Mouse (Mus musculus) G1E-ER4 (cell line): ENCODE measurements around the gene Oscp1. TPM values are rescaled to one million over a fixed set of nuclear protein-coding genes. Genes with fewer than 3 reads are reported as not detected.

Source experiments
- GATA1 ChIP-seq: IDR thresholded peaks from one replicate; pipeline ENCODE4 v1.8.0; 2012; ENCODE audit warnings: low read length, inconsistent platforms
- polyA plus RNA-seq: library from polyadenylated mRNA; stranded (reverse); fragments of >175 nt; gene quantifications from 2 replicates; pipeline ENCODE4 v1.2.3, GENCODE M21; 2012

Oscp1 gene
- polyA plus RNA-seq, 1 experiment: 0.13 TPM

DNA sequence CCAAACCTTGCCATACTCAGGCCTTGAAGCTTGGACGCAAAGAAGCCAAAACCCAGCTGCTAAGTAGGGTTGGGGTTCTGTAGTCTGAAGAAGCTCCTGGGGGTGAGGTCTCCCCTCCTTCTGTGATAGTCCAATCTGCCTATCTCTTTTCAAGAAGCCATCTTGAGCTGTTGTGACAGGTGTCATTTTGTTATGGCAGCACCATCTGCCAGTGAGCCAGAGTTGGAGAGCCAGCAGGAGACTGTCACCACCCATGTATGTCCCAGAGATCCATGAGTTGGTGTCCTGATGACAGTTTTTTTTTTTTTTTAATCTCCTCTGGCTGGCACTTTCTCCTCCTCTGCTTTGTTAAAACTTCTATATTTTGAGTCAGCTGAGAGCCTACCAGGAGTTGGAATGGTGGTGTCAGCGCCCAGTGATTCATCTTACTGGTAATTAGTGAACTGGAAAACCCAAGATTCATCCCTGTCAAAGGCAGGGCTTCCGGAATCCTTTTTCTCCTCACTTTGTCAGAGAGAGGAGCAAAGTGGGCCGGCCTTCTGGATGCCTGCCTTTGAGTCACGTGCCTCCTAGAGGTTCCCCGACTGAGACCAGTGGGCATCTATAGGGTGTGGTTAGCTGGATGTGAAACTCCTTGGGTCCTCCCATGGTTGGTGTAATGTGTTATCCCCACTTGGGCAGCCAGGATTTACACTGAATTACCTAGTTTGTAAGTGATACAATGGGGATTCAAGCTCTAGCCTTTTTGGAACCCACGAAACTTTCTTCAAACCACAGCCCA is 43.9 kb downstream of the Oscp1 start:
- TF ChIP-seq GATA1: no peak

DNA sequence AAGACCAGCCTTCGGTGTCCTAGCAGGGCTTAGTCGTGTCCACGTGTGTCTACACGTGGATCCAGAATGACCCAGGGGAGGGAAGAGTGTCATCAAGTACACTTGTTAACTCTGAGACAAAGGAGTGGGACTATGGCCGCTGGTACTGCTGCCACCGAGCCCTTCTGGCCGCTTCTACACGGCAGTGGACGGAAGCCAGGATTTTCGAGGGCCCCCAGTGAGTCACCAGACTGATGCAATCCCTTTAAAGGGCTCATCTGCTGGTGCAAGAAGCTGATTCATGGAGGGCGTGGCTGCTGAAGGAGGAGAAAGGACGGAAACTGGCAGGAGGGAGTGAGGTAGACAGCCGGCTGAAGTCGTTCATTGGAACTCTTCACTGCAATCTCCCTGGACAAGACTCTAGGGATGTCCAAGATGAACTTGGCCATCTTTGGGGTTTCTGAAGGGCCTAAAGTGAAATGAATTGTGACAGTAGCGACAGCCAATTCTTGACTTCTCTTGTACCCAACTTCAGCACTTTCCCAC is 44.8 kb downstream of the Oscp1 start:
- TF ChIP-seq GATA1: no peak

DNA sequence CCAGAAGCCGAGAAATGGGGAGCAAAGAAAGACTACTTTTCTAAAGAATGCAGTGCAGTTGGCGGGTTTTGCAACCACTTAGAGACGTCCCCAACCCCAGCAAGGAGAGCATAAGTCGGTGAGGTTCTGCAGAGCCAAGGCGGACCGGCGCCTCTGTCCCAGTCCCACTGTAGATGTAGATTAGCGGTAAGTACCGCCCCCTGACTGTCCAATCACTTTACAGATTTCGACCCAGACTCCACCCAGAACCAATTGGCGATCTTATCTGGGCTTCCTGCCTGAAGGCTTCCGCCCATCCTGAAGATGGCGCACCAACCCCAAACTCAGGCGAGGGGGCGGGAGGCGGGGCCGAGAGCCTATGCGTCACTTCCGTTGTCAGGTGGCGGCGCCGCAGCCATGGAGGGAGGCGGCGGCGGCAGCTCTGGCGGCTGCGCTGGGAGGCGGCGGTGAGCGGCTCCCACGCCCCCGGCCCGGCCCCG is 45.3 kb downstream of the Oscp1 start, which contains the start of gene Stk40:
TSS of gene Stk40 (plus strand) at position 368 of the 479 bp plus-strand sequence.
- TF ChIP-seq GATA1: no peak

DNA sequence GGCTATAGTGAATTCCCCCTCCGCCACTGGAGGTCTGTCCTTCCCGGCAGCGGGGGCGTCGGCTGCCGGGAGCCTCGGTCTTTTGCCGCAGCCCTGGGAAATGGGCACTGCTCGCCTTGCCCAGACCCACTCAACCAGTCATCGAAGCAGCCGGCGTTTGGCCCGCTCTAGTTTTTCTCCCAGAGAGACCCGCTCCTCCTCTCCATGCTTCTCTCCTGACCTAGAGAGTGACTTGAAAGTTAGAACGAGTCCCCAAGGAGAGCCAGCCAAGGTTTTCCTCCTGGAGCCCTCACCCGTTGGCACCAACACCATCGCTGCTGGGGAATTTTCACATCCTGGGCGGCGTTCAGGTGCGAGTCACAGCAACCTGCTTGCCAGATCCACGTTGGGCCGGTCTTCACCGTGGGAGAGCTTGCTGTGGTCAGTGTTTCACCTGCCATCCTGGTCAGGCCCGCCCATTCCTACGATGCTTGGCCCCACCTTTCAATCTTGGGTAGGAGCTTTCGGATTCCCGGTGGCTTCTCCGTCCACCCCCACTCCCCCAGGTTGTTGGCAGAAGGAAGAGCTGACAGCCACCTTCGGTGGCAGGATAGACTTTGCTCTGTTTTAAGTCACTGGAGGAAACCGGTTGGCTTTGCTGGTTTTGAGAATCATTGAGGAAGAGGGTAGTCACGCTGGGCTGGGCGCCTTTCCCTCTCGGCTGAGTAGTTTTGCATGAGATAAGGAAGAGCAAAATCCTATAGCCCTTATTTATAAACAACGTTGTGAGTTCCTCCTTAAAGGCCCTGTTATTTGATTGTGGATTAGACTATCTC is 46.1 kb downstream of the Oscp1 start:
- TF ChIP-seq GATA1: no peak

DNA sequence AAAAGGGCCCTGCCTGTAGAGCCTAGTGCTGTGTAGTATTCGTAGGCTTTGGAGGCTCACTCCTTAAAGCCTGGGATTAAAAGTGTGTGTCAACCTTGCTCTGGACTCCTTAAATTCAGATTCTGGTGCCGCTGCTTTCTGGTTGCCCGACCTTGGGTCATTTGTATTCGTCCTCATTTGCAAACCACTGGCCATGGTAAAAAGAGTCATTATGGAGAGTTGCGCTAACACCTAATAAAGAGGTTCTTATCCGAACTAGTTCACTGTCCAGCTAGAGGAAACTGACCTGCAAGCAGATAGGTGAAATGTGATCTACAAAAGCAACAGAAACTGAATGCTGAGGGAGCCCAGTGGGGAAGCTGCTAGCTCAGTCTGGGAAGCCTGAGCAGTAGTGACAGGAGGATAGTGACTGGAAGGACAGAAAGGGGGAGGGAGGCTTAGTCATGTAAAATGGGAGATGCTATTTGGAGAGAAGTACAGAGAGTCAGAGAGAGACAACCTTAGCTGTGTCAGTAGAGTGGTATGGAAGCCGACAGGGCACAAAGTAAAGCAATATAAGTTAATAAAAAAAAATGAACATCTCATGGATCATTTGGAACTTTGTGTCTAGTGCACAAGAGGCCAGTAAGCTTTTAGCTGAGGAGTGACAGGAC is 46.9 kb downstream of the Oscp1 start:
- no peak for TF ChIP-seq GATA1

DNA sequence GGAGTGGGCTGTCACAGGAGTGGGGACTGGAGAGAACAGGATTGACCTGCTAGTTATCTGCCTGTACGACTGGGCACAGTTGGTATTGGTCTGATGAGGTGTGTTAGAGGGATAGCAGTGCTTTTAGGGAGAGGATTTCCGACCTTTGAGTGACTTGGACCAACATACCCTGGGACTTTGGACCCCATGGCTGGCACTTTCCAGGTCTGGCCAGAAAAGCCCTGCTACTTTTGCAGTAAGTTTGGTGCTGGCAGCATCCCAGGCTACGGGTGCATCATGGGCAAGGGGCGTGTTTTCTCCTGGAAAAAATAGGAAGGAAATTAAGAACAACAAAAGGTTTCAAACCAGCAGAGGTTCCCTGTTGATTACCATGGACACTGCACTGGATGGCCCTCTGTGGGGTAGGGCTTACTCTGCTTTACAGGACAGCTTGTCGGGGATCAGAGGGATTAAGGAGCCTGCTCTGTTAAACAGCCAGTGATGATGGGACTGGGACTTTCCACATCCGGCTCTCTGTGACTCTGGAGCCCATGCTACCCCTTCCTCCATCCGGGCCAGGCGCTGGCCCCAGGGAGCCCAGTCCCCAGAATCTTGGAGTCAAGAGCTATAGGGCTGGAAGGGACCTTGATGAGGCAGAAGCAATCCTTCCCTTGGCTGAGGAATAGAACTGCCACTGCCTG is 49.8 kb downstream of the Oscp1 start:
- no peak for TF ChIP-seq GATA1

DNA sequence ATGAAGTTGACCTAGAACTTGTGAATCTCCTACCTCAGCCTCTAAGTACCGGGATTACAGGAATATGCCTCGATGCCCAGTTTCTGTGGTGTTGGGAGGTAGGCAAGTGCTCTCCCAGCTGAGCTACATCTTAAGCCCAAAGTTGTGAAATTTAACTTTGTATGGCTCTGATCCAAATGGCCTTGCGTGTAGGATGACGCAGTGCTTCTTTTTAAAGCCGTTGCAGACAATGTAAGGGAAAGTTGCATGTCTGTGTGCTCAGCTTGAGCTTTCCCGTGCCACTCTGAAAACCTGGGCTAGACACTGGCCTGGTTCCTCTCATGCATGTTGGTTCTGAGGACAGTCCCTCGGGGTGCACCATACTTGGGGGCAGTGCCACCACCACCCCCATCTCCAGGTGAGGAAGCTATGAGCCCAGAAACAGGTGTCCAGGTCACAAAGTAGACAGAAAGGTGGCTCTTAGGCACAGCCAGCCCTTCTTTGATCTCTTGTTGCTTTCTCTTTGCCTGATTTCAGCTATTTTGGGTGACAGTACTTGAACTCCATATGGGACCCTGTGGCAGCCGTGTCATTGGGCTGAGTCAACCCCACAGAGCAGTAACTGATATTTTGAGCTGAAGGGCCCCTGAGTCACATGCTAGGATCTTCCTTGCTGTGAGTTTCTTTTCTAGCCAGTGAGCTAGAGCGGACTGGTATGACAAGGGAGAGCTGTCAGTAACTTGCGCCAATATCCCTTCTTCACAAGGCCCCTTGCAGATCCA is 51.4 kb downstream of the Oscp1 start:
- TF ChIP-seq GATA1: no peak

DNA sequence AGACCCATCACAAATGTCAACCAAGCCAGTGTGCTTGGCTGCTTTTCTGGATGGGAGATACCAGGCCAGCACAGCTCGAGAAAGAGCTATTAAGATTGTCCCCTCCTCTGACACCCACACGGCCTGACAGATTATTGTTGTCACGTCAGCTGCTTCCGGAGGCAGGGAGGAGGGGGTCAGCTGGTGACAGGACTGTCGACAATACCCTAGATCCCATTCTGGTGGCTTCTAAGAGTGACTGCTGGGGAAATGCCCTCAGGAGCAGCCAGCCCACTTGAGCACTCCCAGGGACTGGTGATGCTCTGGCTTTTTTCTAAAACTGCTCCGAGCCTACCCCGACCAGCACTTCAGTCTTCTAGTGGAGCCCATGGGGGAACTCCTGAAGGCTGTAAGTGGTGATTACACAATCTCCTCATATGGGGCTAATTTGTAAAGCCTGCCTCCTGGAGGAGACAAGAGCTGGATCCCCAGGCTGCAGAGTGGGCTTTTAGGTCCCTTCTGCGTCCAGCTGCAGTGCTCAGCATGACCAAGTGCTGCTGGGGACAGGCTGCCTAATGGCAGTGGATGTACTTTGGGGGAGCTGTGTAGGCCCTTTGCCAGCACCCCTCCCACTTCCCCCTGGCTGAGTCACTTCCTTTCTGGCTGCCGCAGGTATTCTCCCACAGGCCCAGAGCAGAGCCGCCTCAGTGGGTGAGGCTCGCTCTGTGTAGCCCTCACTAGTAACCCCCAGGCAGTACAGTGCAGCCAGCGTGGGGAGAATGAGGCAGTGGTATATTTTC is 52.2 kb downstream of the Oscp1 start:
- TF ChIP-seq GATA1: no peak

DNA sequence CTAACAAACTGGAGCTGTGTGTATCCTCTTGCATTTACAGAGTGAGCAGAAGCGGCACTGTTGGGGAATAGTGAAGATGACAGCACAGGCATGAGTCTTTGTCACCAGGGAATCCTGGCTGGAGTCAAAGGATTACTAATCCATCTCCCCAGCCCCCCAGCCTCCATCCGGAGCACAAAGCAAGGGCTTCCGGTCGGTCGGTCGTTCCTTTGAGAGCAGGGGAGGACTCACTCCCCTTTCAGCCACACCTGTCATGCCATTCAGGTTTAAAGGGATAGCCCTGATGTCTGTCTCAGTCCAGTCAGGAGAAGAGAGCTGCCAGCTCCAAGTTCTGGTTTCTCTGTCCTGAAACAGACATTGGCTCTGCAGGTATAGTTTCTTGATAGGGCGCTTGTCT is 52.8 kb downstream of the Oscp1 start:
- no peak for TF ChIP-seq GATA1

DNA sequence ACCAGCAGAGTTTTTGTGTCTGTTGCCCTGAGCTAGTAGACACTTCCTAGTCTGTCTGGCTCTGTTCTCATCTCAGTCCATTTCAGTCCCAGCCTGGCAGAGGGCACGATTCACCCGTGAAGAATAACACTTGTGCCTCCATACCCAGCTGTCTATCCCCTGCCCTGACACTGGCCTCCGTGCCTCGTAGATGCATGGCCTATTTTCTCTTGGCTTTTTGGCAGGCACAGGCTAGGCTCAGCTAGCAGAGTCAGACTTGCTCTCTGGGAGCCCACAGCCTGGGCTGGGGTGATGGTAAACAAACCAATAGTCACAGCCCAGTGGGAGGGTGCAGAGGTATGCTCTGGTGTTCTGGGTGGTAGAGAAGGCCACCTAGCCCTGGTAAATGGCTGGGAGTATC is 54.9 kb downstream of the Oscp1 start:
- TF ChIP-seq GATA1: no peak

DNA sequence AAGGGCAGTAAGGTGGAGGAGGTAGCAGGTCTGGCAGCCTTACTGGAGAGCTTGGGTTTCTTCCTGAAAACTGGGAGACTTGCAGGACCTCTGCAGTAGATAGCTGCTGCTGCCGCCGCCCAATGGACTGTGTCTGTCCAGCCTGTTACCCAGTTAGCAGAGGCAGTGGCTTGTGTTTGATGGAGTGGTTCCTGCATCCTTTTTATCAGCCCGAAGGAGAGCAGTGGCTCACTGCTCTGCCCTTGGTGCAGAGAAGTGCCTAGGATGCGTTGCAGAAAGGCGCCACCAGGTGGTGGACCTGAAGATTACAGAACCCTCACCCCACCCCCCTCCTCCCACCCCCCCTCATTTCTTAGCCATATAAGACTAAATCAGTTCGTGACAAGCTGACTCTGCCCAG is 55.6 kb downstream of the Oscp1 start:
- TF ChIP-seq GATA1: no peak

DNA sequence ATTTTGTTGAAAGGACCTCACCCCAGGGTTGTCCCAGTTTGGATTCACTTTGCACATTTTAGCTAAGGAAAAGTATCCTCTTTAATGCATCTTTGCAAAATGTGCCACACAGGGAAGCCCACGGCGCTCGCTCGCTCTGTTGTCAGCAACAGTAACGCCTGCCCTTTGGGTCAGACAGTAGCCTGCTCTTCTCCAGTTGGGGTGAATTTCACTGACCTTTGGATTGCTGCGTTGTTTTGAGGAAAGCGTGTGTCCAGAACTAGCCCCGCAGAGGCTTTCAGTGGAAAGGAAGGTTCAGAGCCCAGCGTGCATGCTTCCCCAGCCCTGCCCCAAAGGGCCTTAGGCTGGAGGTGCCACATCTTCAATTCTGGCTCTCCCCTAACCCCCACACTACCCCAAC is 57.0 kb downstream of the Oscp1 start:
- no peak for TF ChIP-seq GATA1

DNA sequence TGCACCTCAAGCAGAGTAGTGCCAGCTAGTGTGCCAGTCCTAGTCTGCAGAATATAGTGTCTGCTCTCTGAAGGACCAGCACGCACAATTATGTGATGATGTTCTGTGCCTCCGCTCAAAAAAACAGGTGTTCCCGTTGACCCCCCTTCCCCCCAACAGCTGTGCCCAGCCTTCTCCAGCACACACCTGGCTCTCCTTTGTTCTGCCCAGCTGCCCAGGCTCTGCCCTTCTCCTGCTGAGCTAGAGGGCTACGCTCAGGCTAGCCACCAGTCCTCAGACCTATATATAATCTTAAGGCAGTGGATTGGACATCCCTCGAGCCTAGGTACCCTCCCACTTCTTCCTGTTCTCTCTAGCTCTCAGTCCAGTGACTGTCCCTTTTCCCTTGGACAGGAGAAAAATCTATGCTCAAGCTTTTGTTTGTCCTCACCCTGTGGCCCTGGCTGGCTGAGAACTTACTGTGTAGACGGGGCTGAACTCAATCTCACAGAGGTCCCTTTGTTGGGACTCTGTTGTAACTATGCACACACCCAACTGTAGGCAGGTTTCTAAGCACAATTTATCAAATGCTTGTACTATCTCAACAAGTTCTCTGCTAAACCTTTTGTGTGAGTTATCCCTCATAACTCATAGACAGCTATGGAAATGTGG is 57.6 kb downstream of the Oscp1 start:
- no peak for TF ChIP-seq GATA1
